Mouse (Mus musculus) hindbrain, embryonic 10.5 days (tissue): ENCODE measurements at regions not wholly inside any gene's neighbourhood (a gene's known extent, or its start where the extent isn't known, plus 50 kb on each side); places are given as distances from the start of the nearest gene placed in this dataset.
A peak's percentile ranks its signal among the peaks of the same experiment; 100 is the strongest.

ENCODE experiments used
- DNase-seq: peaks from one replicate; pipeline ENCODE4 v3.0.0-alpha.2; 2017; ENCODE audit warnings: low spot score
- H3K27ac ChIP-seq: fragments of 300-500 bp; sonication (generic); 2 replicates; pipeline ENCODE4 v1.5.1; 2016; ENCODE audit warnings: mild to moderate bottlenecking, moderate library complexity
- H3K27me3 ChIP-seq: fragments of 300-500 bp; sonication (generic); 2 replicates; pipeline ENCODE4 v1.6.1; 2016; ENCODE audit warnings: mild to moderate bottlenecking; ENCODE audit not compliant: poor library complexity, insufficient read depth, severe bottlenecking
- H3K36me3 ChIP-seq: fragments of 300-500 bp; sonication (generic); 2 replicates; pipeline ENCODE4 v1.6.1; 2016; ENCODE audit warnings: mild to moderate bottlenecking, moderate library complexity
- H3K4me1 ChIP-seq: fragments of 300-500 bp; sonication (generic); replicated peaks from 2 replicates; pipeline ENCODE4 v1.6.1; 2016; ENCODE audit warnings: mild to moderate bottlenecking
- H3K4me3 ChIP-seq: fragments of 300-500 bp; sonication (generic); 2 replicates; pipeline ENCODE4 v1.5.1; 2016; ENCODE audit warnings: mild to moderate bottlenecking, moderate library complexity
- H3K9me3 ChIP-seq: fragments of 300-500 bp; sonication (generic); 2 replicates; pipeline ENCODE4 v1.6.1; 2016; ENCODE audit warnings: mild to moderate bottlenecking, moderate library complexity
- WGBS: fragments of 180-500 bp; shearing (Covaris S2); methylation state at CpG from one replicate; pipeline ENCODE4 v1.1.7; 2016; 5-methylcytosine and 5-hydroxymethylcytosine counted together

- Histone ChIP-seq H3K4me1 (peaks cover 57% of the 10 kb centered on the region), H3K9me3 (no peaks in the 10 kb centered on the region), H3K27ac (no peak overlapping the region), H3K27me3 (no peaks in the 10 kb centered on the region), H3K4me3 (no peak overlapping the region), H3K36me3 (no peaks in the 10 kb centered on the region)
- no peak for DNase-seq
- 77% methylated on average over 9 of the region's 9 CpGs for WGBS
Measured at GRCm38 (mm10) chr11:113140595-113140994, 358.6 kb downstream of the Sox9 start.

DNA sequence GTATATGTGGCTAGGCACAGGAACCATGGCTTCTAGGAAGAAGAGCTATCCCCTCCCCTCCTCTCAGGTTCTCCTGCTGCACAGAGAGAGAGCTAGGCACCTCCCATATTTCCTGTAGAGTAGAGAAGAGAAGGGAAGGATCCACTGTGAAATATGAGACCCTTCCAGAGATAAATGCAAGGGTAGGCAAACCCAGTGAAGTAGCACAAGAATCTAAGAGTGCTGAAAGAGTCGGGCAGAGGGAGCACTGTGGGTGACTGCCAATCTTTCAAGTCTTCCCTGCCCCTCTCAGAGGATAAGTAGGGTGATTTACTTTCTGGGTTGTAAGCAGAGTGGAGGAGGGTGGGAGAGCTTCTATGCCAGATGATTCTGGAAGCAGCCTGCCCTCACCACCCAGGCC, 360.8 kb downstream of the Sox9 start:
- Histone ChIP-seq H3K36me3 (no peaks in the 10 kb centered on the region), H3K27ac (peak overlapping the region; percentile 56), H3K4me1 (peaks cover 62% of the 10 kb centered on the region), H3K27me3 (no peaks in the 10 kb centered on the region), H3K9me3 (no peaks in the 10 kb centered on the region), H3K4me3 (no peak overlapping the region)
- no peak for DNase-seq
- WGBS = 42% methylated on average over 1 of the region's 1 CpGs

DNA sequence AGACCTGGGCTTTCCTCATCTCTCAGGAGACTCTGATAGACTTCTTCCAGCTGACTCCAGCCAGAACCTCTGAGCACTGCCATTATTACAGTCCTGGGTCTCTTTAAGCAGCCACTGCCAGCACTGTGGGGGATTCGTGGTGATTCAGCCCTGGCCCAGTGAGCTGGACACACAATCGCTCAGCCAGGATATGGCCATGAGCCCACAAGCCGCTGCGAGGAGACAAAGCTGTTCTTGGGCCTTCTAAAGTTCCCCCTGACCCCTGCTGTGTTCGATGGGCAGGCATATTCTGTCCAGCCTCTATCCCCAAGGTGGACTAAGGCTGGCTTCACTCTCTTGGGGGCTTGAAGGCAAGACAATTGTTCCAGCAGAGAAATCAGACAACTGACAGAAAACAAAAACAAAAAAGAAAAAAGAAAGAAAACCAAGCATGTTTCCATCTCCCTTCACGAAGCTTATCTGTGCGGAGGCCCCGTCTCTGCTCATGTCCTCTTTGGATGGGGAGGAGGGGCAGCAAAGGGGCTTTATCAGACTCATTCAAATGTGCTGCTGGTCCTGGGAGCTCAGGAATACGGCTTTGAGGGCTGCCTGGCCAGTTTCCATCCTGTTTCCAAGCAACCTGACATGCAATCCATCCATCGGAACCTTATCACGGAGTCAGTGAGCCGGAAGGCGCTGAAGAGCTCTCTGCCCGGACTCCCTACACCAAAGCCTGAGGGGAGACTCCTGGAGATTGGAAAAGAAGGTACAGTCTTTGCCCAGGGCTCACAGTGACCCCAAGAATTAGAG, 362.0 kb downstream of the Sox9 start:
- Histone ChIP-seq H3K4me1 (peaks cover 65% of the 10 kb centered on the region), H3K27me3 (no peaks in the 10 kb centered on the region), H3K4me3 (0 out of 2 replicates have a peak overlapping the region, but pooled peaks have one; percentile 25), H3K9me3 (no peaks in the 10 kb centered on the region), H3K36me3 (no peaks in the 10 kb centered on the region), H3K27ac (peak overlapping the region; percentile 85)
- 24% methylated on average over 14 of the region's 14 CpGs for WGBS
- DNase-seq = peak; percentile 58

GRCm38 (mm10) chr11:113145721-113146120, 363.7 kb downstream of the Sox9 start:
- DNase-seq = no peak
- Histone ChIP-seq H3K27me3 (no peaks in the 10 kb centered on the region), H3K27ac (0 out of 2 replicates have a peak overlapping the region, but pooled peaks have one; percentile 62), H3K9me3 (no peaks in the 10 kb centered on the region), H3K4me3 (no peak overlapping the region), H3K4me1 (peaks cover 54% of the 10 kb centered on the region), H3K36me3 (0 out of 2 replicates have a peak, but pooled peaks cover 4% of the 10 kb centered on the region)
- WGBS = 82% methylated on average over 4 of the region's 4 CpGs

DNA sequence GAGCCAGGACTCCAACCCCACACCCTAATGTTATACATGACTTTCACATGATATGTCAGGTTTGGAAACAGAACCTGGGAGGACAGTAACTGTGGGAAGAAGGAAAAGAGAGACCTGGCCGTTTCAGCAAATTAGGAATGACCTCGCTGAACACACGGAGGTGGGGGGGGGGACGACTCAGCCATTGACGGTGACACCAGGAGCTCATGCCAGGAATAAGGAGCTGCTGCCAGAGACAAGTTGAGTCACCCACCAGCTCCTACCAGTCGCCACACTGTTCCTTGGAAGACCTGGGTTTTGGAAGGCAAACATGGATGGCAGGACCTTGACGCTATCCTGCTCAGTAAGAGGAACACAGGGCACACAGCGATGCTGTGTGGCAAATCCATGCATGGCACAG, 364.7 kb downstream of the Sox9 start:
- H3K36me3 ChIP-seq = 0 out of 2 replicates have a peak, but pooled peaks cover 4% of the 10 kb centered on the region
- H3K27me3 ChIP-seq = no peaks in the 10 kb centered on the region
- H3K4me1 ChIP-seq = peaks cover 50% of the 10 kb centered on the region
- no peak for DNase-seq
- no peak overlapping the region for H3K4me3 ChIP-seq
- H3K9me3 ChIP-seq = no peaks in the 10 kb centered on the region
- no peak overlapping the region for H3K27ac ChIP-seq
- 94% methylated on average over 8 of the region's 8 CpGs for WGBS

DNA sequence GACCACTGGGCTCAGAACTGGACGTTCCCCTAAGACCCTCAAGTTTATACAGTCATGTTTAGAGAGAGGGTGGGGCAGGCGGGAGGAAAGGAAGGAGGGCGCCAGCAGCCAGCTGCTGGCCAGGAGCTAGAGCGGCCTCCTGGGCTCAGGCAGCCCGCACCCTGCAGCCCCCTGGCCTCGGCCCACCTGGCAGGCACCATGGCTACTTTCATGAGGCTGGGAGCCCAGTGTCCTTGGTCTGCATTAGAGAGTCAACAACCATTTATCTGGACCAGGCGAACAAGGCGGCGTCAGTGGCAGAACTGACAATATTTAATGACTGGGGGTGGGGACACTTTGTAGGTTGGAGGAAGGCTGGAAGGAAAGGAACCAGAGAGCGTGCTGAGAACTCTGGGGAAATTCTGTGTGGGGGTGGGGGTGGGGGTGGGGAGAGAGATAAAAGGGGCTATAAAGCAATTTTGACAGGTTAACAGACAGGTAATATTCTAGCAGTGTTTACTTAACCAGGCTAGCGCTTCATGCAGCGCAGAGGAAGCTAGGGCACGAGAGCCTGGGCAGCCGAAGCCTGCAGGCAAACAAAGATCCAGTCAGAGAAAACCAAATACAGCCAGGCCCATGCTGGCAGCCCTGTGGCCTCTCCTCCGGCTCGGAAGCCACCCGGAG, 365.6 kb downstream of the Sox9 start:
- WGBS = 68% methylated on average over 17 of the region's 17 CpGs
- H3K4me1 ChIP-seq = peaks cover 48% of the 10 kb centered on the region
- H3K27ac ChIP-seq = peak overlapping the region; percentile 66
- no peak overlapping the region for H3K4me3 ChIP-seq
- no peaks in the 10 kb centered on the region for H3K27me3 ChIP-seq
- no peak for DNase-seq
- H3K9me3 ChIP-seq = no peaks in the 10 kb centered on the region
- H3K36me3 ChIP-seq = 0 out of 2 replicates have a peak, but pooled peaks cover 4% of the 10 kb centered on the region

- no peaks in the 10 kb centered on the region for H3K9me3 ChIP-seq
- H3K4me1 ChIP-seq = peaks cover 46% of the 10 kb centered on the region
- no peak overlapping the region for H3K4me3 ChIP-seq
- H3K27me3 ChIP-seq = no peaks in the 10 kb centered on the region
- WGBS = 88% methylated on average over 9 of the region's 9 CpGs
- DNase-seq = no peak
- H3K36me3 ChIP-seq = 0 out of 2 replicates have a peak, but pooled peaks cover 4% of the 10 kb centered on the region
- peak overlapping the region; percentile 66 for H3K27ac ChIP-seq
Measured at GRCm38 (mm10) chr11:113148198-113148537, 366.1 kb downstream of the Sox9 start.

DNA sequence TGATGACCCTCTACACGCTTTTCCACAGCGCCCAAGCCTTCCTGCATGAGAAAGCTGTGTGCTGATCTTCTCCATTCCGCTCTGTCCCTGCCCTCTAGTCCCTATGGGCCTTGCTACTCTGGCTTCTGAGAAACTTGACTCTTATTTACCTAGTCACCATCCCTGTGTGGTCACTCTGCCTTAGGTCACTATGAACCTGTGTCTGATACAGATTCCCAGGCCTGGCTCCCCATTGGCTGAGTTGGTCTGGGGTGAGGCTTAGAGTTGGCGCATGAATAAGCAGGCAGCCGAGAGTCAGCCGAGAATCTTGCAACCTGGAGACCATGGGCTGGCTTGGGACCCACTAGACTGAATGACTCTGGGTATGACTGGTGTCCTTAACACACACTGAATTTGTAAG, 373.5 kb downstream of the Sox9 start:
- H3K27ac ChIP-seq = peak overlapping the region; percentile 23; the same call in 1 of the 2 replicates
- no peak for DNase-seq
- 0 out of 2 replicates have a peak, but pooled peaks cover 3% of the 10 kb centered on the region for H3K9me3 ChIP-seq
- no peaks in the 10 kb centered on the region for H3K36me3 ChIP-seq
- H3K4me1 ChIP-seq = peaks cover 32% of the 10 kb centered on the region
- H3K4me3 ChIP-seq = no peak overlapping the region
- no peaks in the 10 kb centered on the region for H3K27me3 ChIP-seq
- WGBS = 86% methylated on average over 6 of the region's 6 CpGs

DNA sequence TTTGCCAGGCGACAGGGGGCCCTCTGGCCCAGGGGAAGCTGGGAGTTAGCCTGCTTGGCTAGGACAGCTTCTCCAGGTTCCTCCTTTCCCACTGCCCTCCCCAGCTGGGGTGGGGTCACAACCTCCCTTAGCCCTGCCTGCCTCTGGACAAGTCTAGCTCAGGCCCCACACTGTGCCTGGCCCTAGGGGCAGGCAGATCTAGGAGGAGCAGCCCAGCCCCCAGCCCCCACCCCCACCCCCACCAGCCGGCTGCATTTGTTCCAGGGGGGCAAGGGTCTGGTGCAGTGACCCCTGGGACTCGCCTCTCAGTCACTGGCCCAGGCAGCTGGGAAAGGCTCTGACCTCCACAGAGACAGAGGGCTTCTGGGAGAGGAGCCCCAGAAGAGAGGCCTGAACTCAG, 381.9 kb downstream of the Sox9 start:
- H3K4me3 ChIP-seq = peak overlapping the region; percentile 42; the same call in 1 of the 2 replicates
- peak overlapping the region; percentile 88 for H3K27ac ChIP-seq
- WGBS = 12% methylated on average over 3 of the region's 3 CpGs
- H3K36me3 ChIP-seq = no peaks in the 10 kb centered on the region
- DNase-seq = peak; percentile 80
- no peaks in the 10 kb centered on the region for H3K9me3 ChIP-seq
- H3K4me1 ChIP-seq = peaks cover 87% of the 10 kb centered on the region
- H3K27me3 ChIP-seq = 0 out of 2 replicates have a peak, but pooled peaks cover 7% of the 10 kb centered on the region

GRCm38 (mm10) chr11:113164510-113164909, 382.5 kb downstream of the Sox9 start:
- peak overlapping the region; percentile 42 for H3K4me3 ChIP-seq
- WGBS = 9% methylated on average over 10 of the region's 10 CpGs
- DNase-seq = no peak

GRCm38 (mm10) chr11:113165069-113165795, 383.2 kb downstream of the Sox9 start:
- Histone ChIP-seq H3K27me3 (0 out of 2 replicates have a peak, but pooled peaks cover 7% of the 10 kb centered on the region), H3K4me1 (peaks cover 82% of the 10 kb centered on the region), H3K36me3 (no peaks in the 10 kb centered on the region), H3K4me3 (peak overlapping the region; percentile 42), H3K9me3 (no peaks in the 10 kb centered on the region), H3K27ac (peak overlapping the region; percentile 88)
- WGBS = 4% methylated on average over 23 of the region's 23 CpGs
- DNase-seq = peak; percentile 92

More at GRCm38 (mm10) chr11:113164510-113164909, 382.5 kb downstream of the Sox9 start:
- H3K36me3 ChIP-seq = no peaks in the 10 kb centered on the region
- peaks cover 82% of the 10 kb centered on the region for H3K4me1 ChIP-seq
- H3K27me3 ChIP-seq = 0 out of 2 replicates have a peak, but pooled peaks cover 7% of the 10 kb centered on the region
- no peaks in the 10 kb centered on the region for H3K9me3 ChIP-seq
- H3K27ac ChIP-seq = peak overlapping the region; percentile 88

GRCm38 (mm10) chr11:113166517-113166916, 384.5 kb downstream of the Sox9 start:
- Histone ChIP-seq H3K27ac (peak overlapping the region; percentile 66), H3K9me3 (no peaks in the 10 kb centered on the region), H3K4me3 (no peak overlapping the region), H3K36me3 (no peaks in the 10 kb centered on the region), H3K4me1 (peaks cover 81% of the 10 kb centered on the region), H3K27me3 (0 out of 2 replicates have a peak, but pooled peaks cover 4% of the 10 kb centered on the region)
- 70% methylated on average over 4 of the region's 4 CpGs for WGBS
- no peak for DNase-seq
